Mouse (Mus musculus): ENCODE measurements at regions not wholly inside any gene's neighbourhood (a gene's known extent, or its start where the extent isn't known, plus 50 kb on each side); places are given as distances from the start of the nearest gene placed in this dataset.

DNA sequence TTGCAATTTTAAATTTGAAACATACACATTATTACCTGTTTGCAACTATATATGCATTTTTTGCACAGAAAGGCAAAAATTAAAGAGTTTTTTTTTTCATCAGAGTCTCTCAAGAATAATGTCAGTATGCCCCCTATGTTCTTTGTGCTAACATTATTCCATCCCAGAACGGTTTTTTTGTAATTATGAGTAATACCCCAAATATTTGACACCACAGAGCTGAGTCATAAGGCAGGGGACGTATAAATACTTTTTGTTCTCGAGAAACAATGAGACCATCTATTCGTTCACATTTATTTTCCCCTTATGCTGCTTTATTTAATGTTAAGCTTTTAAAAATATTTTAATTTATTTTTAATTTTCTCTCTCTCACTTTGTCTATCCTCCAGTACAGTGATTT lies 578.5 kb downstream of the Cetn3 start:
- no peak for ATAC-seq (ENCODE audit: low TSS enrichment)

DNA sequence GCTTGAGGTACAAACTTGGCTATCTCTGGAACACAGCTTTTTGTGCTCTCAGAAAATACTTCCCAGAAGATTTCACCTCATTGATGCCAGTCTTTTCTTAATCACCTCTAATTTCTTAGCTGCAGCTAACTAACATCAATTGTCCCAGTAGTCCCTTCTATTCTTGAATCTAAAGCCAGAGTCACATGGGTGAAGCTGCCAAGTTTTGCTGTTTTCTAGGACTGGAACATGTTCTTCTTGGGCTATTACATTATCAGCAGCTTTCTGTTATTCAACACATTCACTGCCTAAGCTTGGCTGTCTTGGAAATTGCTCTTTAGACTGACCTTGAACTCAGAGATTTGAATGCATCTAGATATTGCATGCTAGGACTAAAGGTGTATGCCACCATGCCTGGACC lies 583.9 kb downstream of the Cetn3 start:
- ATAC-seq (ENCODE audit: low TSS enrichment) = no peak

- no peak for ATAC-seq (ENCODE audit: low TSS enrichment)
Observed at GRCm38 (mm10) chr13:82371579-82371978, 588.7 kb downstream of the Cetn3 start.

GRCm38 (mm10) chr13:82372612-82373011 lies 589.7 kb downstream of the Cetn3 start:
- ATAC-seq (ENCODE audit: low TSS enrichment) = peak; percentile 67

DNA sequence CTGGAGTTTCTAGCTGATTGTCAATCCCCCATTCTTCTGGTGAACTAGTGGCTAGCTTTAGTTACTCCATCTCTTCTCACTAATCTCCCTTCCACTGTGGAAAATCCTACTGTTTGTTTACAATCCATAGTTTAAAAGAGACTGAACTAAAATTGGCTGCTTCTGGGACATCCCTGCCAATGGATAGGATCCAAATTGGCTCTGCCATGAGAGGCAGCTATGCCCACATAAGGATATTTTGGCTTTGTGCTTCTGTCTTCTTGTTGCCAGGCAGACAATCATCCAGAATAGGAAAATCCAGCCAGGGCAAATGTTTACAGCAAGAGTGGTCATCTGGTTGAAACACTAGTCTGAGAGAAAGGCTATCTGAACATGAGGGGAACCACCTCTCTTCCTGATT lies 610.0 kb downstream of the Cetn3 start:
- ATAC-seq (ENCODE audit: low TSS enrichment) = peak; percentile 83

GRCm38 (mm10) chr13:82393496-82393895 lies 610.6 kb downstream of the Cetn3 start:
- peak; percentile 91 for ATAC-seq (ENCODE audit: low TSS enrichment)

- ATAC-seq (ENCODE audit: low TSS enrichment) = no peak
Observed at GRCm38 (mm10) chr13:82413677-82414076, 630.8 kb downstream of the Cetn3 start.

DNA sequence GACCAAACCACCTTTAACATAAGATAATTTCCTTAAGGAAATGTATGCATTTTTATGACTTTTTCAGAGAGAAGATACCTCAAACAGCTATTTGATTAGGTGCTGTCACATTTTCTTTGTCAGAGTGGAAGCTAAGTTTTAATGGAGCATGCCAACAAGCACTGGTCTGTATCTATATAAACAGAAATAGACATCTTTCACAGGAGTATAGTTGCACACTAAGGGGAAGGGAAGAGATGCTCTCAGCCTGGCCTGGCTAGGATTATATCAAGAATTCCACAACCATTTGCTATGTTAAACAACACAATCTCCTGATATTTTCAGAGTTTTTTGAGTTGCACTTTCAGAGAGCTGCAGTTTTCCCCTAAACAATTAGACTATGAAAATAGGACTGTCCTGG lies 638.1 kb downstream of the Cetn3 start:
- ATAC-seq (ENCODE audit: low TSS enrichment) = no peak

DNA sequence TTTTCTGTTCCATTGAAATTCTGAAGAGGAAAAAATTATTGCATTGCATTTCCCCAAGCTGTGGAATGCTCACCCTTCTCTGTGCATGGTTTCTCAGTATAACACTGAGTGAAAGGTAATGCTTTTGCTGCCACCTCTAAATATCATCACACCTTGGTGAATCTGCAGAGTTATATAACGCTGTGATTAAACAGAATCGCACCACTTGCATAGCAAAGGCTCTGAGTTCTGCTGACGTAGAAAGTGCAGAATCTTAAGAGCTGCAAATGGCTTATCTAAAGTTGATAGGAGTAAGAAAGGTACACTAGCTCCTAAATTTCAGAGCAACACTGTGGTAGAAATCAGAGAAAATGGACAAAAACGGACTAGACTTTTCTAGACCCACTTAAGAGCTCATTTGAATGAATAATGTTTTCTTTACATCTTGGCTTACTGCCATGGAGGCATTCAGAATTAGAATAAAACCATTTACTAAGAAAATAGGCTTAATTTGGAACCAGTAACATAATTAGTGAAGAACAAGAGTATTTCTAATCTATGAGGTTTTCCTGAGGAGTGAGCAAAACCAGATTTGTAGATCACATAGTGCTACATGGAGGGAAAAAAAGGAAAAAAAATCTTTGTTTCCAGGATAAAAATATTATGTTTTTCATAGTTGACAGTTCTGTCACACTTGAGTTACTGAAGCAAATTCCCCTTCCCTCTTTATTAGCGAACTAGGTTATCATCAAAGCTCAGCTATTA lies 641.2 kb downstream of the Cetn3 start:
- peak; percentile 56 for ATAC-seq (ENCODE audit: low TSS enrichment)

GRCm38 (mm10) chr13:82424732-82425341 lies 642.0 kb downstream of the Cetn3 start:
- ATAC-seq (ENCODE audit: low TSS enrichment) = peak; percentile 78

DNA sequence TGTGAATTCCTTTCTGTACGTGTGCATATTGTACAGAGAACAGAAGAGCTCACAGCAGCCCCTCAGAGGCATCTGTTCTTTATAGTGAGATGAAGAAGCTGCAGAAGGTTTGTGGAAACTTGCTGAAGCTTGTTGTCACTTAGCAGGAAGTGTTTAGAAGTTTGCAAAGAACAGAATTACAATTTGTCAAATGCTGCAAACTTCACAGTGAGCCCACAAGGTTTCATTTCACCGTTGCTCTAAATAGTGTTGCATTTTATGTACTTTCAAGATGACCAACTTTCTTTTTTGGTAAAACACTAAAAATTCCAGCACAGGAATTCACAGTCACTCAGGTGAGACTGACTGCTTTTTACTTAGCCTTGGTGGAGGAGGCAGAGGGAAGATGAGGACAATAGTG lies 649.5 kb downstream of the Cetn3 start:
- ATAC-seq (ENCODE audit: low TSS enrichment) = peak; percentile 91

- no peak for ATAC-seq (ENCODE audit: low TSS enrichment)
Observed at GRCm38 (mm10) chr13:82439294-82439693, 656.4 kb downstream of the Cetn3 start.

GRCm38 (mm10) chr13:82453650-82454049 lies 670.8 kb downstream of the Cetn3 start:
- ATAC-seq (ENCODE audit: low TSS enrichment) = no peak

DNA sequence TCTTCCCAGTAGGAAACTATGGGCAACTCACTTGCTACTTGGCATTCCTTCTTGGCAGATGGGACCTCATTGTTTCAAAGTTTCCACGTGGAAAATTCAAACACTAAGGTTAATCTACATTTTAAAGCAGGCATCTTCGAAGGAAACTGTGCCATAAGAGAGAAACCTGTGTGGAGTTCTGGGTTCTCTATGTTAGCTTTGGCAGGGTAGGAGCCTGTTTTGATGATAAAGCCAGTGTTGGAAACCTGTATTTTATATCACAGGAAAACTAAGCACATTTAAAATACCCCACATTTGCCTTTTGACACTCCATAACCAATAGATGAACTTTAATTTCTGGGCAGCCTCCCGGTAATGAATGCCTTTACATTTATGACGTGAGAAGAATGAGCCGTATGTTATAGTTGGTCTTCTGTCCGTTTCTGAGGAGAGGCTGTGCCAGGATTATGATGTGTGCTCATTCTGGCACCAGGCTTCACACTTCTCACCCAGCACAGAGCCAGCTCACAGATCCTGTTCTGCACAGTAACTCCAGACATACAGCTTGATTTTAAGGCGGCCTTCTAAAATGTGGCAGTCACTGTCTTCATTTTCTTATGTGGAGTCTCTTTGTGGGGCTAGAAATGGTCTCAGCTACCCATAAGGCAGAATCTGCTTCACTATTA lies 700.5 kb downstream of the Cetn3 start:
- ATAC-seq (ENCODE audit: low TSS enrichment) = peak; percentile 98

DNA sequence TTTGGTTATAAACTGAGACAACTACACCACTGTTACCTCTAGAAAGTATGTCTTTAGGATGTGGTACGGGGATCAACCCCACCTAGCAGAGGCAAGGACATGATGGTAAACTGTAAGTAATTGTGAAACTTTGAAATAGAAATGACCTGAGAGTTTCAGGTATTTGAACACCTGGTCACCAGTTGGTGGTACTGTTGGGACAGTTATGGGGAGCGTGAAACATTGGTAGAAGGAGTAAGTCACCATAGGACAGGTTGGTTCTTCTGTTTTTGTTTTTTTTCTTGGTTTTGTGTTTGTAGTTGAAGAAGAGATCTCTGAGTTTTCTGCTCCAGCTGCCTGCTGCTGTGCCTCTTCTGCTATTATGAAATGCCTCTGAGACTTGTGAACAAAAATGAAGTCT lies 713.7 kb downstream of the Cetn3 start:
- no peak for ATAC-seq (ENCODE audit: low TSS enrichment)

- ATAC-seq (ENCODE audit: low TSS enrichment) = peak; percentile 99
Observed at GRCm38 (mm10) chr13:82508176-82508575, 725.3 kb downstream of the Cetn3 start.

DNA sequence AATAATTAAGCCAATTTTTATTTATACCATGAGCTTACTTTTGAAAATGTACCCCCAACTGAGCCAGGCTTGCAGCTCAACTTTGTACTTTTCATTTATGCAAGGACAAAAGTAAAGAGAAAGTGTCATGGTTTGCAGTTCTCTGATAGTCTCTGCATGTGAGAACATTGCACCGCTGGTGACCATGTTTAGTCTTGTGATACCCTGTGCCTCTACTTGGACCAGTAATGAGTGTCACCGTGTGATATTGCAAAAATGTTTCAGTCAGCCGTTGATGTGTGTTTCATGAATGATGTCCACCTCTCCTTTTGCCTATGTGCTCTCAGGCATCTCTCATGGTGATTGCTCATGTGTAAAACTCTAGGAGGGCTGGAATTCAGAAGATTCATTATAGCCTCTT lies 726.6 kb downstream of the Cetn3 start:
- ATAC-seq (ENCODE audit: low TSS enrichment) = no peak
